Mouse (Mus musculus) gastrocnemius, postnatal 36 days (tissue): Measurements from ENCODE around the gene Serpina1a. TPM values are rescaled to one million over a fixed set of nuclear protein-coding genes. Genes with fewer than 3 reads are reported as not detected.
"Not testable (repeated sequence)": the region's sequence is repeated elsewhere in the genome, so short reads cannot be mapped to it uniquely, and the experiment has no call there.

Experiments used
- DNase-seq, 2 experiments: peaks; one replicate each; pipeline ENCODE4 v3.0.0; 2022
- intact Hi-C: fragments of 180-260 bp; cut with DNase I; formaldehyde crosslinking; loops from one replicate; pipeline ENCODE4 v1.15.1; 2025
- long read RNA-seq, 2 experiments: library from polyadenylated mRNA; stranded (forward); transcript quantifications; one replicate each; pipeline ENCODE4 v2.0.0; 2021
- total RNA-seq, 2 experiments: library from RNA; stranded (reverse); gene quantifications; 2 replicates each; pipeline ENCODE4 v1.2.3; 2021

Gene Serpina1a
- not detected for total RNA-seq
- long read RNA-seq, experiment 1: 0 reads
- long read RNA-seq, experiment 2: 0 reads

DNA sequence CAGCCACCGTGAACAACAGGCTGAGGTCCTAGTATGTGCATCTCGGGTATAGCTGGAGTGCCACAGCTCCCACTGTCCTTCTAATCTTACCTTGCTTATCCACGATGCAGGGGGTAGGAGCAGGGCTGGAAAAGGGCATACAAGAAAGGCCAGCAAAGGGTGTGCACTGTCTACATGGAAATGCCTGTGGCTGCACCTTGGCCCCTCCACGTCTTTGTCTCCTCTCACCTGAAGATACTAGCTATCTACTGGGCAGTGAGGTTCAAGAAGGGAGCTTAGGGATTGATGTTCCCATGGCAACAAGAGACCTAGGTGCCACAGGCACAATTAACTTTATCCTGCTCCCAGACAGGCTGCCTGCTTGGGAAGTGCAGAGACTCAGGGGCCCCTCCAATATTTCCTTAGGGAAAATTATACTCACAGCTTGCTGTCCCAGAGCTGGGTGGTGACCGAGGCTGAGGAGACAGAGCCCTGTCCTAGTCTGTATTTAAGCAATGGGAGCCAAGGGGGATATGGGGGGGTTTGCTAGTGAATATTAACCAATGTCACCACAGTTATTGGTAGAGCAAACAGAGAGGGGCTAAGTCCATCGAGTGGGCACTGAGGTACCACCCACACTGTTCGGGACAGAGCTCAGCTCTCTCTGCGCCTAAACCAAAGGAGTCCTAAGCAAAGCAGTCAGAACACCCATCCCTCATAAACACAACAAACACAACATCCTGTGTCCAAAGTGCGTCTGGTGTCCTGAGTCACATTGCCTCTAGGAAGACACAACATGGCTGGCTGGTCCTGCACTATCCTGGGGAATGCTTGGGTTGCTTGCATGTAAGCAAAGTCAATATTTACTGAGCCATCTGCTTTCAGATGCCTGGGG is at the start of gene Serpina1a:
TSS of gene Serpina1a (minus strand) at position 462 of the 874 bp plus-strand sequence.
- DNase-seq, intact Hi-C loops: not testable (repeated sequence)

DNA sequence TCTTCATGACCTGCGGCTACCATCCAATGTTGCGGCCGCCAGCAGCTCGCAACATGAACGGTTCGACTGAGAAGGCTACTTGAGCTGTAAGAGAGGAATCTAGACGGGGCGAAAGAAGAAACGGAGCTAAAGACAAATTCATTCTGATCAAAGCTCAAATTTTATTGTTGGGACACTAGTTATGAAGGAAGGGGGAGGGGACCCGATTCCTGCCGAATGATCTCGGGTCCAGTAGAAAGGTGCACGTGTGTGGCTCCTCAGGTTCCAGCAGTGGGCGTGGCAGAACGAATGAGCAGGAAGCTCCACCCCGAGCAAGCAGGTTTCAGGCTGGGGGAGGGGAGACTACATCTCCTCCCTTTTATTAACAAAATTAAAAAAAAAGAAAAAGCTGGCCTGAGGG is 45.8 kb upstream of the Serpina1a start:
- intact Hi-C loops, DNase-seq: not testable (repeated sequence)

- DNase-seq, intact Hi-C loops: not testable (repeated sequence)
These were observed 44.4 kb upstream of the Serpina1a start for GRCm38 (mm10) chr12:103907746-103908145.

- not testable (repeated sequence) for DNase-seq
These were observed 41.5 kb upstream of the Serpina1a start, which contains the start of gene Serpina1c for GRCm38 (mm10) chr12:103904837-103905340. Serpina1c (minus strand) TSS chr12:103904887.

GRCm38 (mm10) chr12:103901929-103902328 is 38.6 kb upstream of the Serpina1a start:
- DNase-seq, intact Hi-C loops: not testable (repeated sequence)

More at GRCm38 (mm10) chr12:103904837-103905340, 41.5 kb upstream of the Serpina1a start, which contains the start of gene Serpina1c:
- intact Hi-C loops: not testable (repeated sequence)

- DNase-seq: not testable (repeated sequence)
These were observed 3.5 kb upstream of the Serpina1a start for GRCm38 (mm10) chr12:103866873-103867272.

GRCm38 (mm10) chr12:103860976-103861375 is 2.4 kb downstream of the Serpina1a start:
- DNase-seq: no peak
- intact Hi-C loops: no loop called here

More at GRCm38 (mm10) chr12:103866873-103867272, 3.5 kb upstream of the Serpina1a start:
- intact Hi-C loops: not testable (repeated sequence)

DNA sequence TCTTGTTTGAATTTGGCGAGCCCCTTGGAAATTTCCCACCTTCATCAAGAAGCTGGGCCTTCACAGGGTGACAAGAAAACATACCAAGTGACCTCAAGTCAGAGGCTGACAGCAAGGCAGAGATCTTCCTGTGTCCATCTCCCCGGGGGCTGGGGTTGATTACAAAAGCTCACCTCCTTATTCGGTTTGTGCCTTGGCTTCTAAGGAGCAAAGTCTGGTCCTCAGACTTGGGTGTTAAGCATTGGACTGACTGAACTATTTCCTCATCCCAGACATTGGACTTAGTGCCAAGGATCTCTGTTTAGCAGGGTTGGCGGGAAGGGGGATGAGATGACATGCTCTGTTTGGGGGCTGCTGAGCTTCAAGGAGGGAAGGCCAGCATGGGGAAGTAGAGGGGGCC is 2.8 kb downstream of the Serpina1a start:
- intact Hi-C loops, DNase-seq: not testable (repeated sequence)

DNA sequence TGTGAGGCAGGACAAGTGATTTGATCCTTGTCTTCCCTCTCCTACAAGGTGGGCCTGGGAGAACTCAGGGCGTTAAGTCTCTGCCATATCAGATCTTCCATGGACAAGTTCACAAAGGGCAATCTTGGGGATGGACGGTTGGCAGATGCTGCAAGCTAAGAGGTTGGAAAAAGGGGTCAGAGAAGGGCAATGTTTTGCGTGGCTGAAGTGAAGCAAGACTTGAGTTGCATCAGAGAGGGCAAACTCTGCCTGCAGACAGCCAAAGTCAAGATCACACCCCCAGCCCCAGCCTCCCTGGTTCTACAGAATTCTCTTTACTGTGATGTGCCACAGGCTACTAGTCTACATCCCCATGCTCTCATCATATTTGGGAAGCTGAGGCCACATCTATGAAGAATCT is 3.8 kb downstream of the Serpina1a start:
- DNase-seq, intact Hi-C loops: not testable (repeated sequence)

DNA sequence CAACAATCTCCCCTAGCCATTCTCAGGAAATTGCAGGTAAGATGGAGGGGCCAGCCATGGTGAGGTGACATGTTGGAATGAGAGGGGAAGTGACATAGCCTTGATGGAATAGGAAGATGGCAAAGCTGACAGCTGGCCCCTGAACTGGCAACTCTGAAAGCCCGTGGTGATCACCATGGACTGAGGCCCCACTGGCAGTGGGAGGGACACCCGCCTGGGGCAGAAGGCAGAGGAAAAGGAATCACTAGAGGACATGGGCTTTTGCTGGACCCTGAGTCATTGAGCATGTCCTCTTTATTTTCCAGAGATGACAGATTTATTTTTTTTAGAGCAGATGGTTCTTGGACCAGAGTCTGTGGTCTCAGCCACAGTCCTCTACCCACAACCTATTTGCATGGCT is 10.3 kb downstream of the Serpina1a start:
- intact Hi-C loops, DNase-seq: not testable (repeated sequence)

DNA sequence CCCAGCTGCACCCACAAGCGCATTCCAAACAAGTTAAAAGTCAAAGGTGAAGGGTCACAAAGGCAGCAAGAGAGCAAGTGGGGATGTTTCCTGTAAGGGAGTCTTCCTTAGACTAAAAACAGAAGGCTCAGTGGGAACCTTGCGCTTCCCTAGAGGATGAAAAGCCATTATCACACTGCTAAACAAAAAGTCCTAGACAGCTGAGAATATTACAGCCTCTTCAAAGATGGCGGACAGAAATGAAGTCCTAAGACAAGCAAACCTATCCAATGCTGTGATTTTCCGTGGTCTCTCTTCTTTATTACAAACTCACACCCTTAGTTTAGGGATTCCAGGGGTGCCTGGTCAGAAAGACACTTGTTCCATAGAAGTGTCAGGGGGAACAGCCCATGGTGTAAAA is 33.1 kb downstream of the Serpina1a start, which contains the start of gene Serpina1b:
TSS of gene Serpina1b (minus strand) at position 101 of the 400 bp plus-strand sequence.
- intact Hi-C loops, DNase-seq: not testable (repeated sequence)

DNA sequence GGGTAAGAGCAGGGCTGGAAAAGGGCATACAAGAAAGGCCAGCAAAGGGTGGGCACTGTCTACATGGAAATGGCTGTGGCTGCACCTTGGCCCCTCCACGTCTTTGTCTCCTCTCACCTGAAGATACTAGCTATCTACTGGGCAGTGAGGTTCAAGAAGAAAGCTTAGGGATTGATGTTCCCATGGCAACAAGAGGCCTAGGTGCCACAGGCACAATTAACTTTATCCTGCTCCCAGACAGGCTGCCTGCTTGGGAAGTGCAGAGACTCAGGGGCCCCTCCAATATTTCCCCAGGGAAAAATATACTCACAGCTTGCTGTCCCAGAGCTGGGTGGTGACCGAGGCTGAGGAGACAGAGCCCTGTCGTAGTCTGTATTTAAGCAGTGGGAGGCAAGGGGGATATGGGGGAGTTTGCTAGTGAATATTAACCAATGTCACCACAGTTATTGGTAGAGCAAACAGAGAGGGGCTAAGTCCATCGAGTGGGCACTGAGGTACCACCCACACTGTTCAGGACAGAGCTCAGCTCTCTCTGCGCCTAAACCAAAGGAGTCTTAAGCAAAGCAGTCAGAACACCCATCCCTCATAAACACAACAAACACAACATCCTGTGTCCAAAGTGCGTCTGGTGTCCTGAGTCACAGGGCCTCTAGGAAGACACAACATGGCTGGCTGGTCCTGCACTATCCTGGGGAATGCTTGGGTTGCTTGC is 35.5 kb downstream of the Serpina1a start:
- intact Hi-C loops, DNase-seq: not testable (repeated sequence)

DNA sequence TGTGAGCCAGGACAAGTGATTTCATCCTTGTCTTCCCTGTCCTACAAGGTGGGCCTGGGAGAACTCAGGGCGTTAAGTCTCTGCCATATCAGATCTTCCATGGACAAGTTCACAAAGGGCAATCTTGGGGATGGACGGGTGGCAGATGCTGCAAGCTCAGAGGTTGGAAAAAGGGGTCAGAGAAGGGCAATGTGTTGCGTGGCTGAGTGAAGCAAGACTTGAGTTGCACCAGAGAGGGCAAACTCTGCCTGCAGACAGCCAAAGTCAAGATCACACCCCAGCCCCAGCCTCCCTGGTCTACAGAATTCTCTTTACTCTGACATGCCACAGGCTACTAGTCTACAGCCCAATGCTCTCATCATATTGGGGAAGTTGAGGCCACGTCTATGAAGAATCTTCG is 39.5 kb downstream of the Serpina1a start:
- DNase-seq, intact Hi-C loops: not testable (repeated sequence)

Other genes starting within 250 kb of the Serpina1a start
- not detected for gene Serpina10, start 232.1 kb downstream of the Serpina1a start, total RNA-seq
- gene Serpina6, start 206.3 kb downstream of the Serpina1a start, total RNA-seq: not detected
- not detected for gene Serpina16, start 187.4 kb downstream of the Serpina1a start, total RNA-seq
- gene Serpina1f, start 168.0 kb downstream of the Serpina1a start, total RNA-seq: not detected
- under 1 TPM in 1 of 2 experiments, not detected in 1; 0.69 TPM for gene Serpina1d, start 90.0 kb downstream of the Serpina1a start, total RNA-seq
- gene Serpina1b, start 33.2 kb downstream of the Serpina1a start, total RNA-seq: under 1 TPM in 1 of 2 experiments, not detected in 1; 0.74 TPM
- gene Serpina1c, start 41.3 kb upstream of the Serpina1a start, total RNA-seq: under 1 TPM in 1 of 2 experiments, not detected in 1; 0.43 TPM
- gene Serpina1e, start 95.4 kb upstream of the Serpina1a start, total RNA-seq: not detected
- not detected for gene Serpina11, start 126.4 kb upstream of the Serpina1a start, total RNA-seq
- not detected for gene Serpina9, start 150.2 kb upstream of the Serpina1a start, total RNA-seq
- gene Serpina12, start 180.9 kb upstream of the Serpina1a start, total RNA-seq: not detected
- gene Serpina5, start 237.6 kb upstream of the Serpina1a start, total RNA-seq: not detected
- gene Serpina3a, start 249.2 kb upstream of the Serpina1a start, total RNA-seq: not detected